Mouse (Mus musculus): Measurements from ENCODE around the gene Mtmr12.
"Not testable (repeated sequence)": the region's sequence is repeated elsewhere in the genome, so short reads cannot be mapped to it uniquely, and the experiment has no call there.

The Mtmr12 gene

DNA sequence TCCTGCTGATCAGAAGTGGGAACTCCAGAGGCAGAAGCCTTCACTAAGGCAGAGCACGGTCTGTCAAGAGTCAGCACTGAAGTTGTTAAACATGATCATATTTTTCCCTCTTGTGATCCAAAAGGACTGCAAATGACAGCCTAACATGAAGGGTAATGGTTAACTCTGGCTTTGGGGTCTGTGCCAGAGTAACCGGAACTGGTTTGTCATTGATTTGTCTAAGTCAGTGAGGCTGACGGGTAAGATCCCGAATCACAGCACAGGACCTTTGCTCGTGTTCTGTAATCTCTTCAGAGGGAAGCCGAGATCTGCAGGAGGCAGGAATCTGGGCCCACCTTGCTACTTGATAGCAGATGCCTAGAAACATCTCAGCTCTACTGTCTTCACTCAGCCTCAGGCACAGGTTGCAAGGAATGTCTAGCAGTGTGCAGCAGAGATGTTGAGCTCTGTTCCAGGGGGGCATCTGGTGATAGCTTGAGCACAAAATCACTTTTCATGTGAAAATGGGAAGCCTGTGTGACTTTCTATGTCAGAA lies 2.8 kb downstream of the Mtmr12 start:
- ATAC-seq (ENCODE audit: insufficient number of reproducible peaks, low FRiP score, low TSS enrichment): no peak

DNA sequence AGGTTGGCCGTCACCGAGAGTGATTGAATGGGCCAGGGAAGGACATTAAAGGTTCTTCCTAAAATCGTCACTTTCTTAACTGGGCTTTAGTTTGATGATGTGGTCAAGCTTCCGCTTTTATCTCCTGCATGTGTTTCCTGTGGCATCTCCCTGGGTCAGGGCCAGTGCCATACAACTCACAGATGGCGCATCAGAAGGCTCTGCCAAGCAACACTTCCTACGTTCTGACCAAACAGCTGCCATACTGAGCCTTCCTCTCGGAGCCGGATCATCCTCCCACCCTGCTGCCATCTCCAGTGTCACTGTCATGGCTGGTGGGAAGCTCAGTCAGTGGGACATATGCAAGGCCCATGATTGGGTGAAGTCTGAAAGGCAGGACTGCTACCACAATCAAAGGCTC lies 6.7 kb downstream of the Mtmr12 start:
- peak; percentile 66 for ATAC-seq (ENCODE audit: insufficient number of reproducible peaks, low FRiP score, low TSS enrichment)

DNA sequence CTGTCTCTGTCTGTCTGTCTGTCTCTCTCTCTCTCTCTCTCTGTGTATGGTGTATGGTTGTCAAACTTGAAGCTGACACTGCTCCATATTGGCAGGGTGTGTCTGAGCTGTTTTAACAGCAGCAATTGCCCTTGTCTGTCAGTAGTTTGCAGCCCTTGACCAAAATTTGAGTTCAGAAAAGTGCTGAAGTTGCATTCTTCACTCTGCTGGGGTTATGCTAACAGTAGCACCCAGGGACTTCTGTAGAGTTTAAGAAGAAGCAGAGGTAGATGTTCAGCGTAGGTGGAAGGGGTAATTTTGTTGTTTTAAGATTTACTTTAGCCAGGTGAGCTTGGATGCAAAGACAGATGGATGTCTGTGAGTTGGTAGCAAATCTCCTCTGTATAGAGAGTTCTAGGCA lies 7.4 kb downstream of the Mtmr12 start:
- no peak for ATAC-seq (ENCODE audit: insufficient number of reproducible peaks, low FRiP score, low TSS enrichment)

DNA sequence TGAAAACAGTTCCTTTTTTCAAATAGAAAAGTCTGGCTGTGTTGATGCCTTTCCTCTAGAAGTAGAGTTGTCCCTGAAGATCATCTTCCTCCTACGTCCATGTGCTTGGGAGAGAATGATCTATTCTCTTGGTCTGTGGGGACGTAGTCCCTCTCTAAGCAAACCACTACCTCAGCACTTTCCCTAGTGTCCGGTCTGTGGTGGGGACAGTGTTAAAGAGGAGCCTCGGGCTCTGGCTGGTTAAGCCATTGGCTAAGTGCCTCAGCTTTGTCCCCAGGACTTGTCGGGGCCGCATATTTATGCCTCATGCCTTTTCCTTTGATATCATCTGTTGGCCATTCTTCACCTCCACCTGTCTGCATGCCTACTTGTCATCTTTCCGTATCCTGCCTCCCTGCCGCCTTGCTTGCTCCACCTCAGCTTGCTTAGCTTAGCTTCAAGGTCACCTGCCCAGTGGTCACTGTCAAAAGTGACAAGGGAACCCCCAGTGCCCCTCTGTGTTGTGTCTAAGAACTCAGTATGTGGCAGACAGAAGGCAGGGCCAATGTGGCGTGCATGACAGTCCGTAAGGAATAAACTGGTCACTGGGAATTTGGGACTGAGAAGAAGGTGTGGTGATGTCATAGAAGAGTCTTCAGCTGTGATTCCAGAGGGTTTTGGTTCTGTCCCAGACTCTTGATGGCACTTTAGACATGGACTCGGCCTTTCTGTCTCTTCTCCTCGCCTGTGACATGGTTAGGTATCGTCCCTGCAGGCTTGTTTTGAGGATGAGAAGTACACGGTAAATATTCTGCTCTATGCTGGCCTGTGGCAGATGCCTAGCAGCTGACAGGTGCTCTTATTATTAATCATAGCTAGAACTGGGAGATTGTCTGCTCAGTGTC lies 9.9 kb downstream of the Mtmr12 start:
- 0 out of 2 replicates have a peak, but pooled peaks have one; percentile 5 for ATAC-seq (ENCODE audit: insufficient number of reproducible peaks, low FRiP score, low TSS enrichment)

DNA sequence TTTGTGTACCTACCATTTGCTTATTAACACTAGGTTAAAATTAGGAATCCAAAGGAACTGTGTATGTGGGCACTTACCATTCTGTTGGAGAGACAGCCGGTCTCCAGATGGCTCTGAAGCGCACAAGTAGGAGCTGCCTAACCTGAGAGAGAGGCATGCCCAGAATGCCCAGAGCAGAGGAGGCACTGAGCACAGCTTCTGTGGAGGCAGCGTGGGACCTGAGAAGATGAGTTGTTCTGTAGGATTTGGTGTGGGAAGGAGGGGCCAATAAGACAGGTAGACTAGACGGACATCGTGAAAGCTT lies 10.5 kb downstream of the Mtmr12 start:
- ATAC-seq (ENCODE audit: insufficient number of reproducible peaks, low FRiP score, low TSS enrichment): peak; percentile 84

DNA sequence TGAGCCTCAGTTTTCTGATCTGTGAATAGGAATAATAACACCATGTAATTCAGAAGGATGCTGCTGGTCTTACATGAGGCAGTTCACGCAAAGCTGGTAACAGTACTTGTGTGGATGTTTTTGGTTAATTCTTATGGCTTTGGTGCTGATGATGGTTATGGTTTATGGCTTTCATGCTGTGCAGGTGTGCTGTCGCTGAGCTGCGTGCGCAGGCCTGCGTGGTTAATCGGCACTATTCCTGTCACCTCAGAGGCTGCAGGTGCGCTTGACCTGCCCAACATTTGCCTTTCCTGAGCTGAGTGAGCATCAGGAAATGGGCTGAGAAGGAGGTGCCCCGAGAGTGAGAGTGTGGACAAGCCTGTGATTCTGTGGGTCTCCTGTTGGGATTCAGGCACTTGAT lies 11.3 kb downstream of the Mtmr12 start:
- no peak for ATAC-seq (ENCODE audit: insufficient number of reproducible peaks, low FRiP score, low TSS enrichment)

DNA sequence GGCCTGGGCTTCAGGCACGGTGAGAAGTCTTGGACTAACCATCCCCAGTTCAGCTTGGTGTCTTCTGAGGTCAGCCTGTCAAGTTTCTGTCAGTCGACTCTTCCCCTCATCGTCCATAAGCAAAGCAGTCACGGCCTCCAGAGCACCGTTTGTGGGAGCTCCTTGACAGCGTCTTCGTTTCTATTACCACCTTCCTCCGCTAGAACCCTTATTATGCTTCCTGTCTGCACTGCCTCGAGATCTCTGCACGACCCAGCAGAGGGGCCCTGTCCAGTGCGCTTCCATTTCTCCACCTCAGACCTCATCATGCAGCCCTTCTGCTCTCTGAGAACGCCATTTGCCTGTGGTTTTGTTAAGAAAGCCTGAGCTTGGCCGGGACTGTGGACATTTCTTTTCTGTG lies 12.0 kb downstream of the Mtmr12 start:
- no peak for ATAC-seq (ENCODE audit: insufficient number of reproducible peaks, low FRiP score, low TSS enrichment)

DNA sequence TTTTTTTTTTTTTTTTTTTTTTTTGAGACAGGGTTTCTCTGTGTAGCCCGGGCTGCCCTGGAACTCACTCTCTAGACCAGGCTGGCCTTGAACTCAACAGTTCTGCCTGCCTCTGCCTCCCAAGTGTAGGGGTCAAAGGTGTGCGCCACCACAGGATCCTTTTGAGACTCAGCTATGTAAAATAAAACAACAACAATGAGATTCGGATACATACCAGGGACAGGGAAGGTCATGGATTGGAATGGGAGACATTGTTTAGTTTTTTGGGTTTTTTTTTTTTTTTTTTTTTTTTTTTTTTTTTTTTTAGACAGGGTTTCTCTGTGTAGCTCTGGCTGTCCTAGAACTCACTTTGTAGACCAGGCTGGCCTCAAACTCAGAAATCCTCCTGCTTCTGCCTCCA lies 12.5 kb downstream of the Mtmr12 start:
- not testable (repeated sequence) for ATAC-seq (ENCODE audit: insufficient number of reproducible peaks, low FRiP score, low TSS enrichment)

DNA sequence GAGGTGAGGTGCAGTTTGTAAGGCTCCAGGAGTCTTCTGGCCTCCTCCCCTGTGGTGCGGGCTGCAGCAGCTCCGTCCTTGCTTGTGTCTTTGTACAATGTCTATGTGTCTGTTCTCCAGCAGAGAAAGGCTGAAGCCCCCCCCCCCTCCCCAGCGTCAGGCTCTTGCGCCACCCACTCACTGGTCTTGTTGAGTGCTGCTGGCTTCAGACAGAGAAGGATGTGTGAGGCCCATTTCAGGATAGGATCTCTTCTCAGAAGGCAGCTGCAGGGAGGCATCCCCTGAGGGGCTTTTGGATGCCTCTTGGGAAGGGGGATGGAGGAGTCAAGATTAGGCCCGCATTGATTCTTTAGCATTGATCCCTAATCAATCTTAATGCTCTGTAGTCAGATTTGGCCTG lies 13.0 kb downstream of the Mtmr12 start:
- ATAC-seq (ENCODE audit: insufficient number of reproducible peaks, low FRiP score, low TSS enrichment): no peak

DNA sequence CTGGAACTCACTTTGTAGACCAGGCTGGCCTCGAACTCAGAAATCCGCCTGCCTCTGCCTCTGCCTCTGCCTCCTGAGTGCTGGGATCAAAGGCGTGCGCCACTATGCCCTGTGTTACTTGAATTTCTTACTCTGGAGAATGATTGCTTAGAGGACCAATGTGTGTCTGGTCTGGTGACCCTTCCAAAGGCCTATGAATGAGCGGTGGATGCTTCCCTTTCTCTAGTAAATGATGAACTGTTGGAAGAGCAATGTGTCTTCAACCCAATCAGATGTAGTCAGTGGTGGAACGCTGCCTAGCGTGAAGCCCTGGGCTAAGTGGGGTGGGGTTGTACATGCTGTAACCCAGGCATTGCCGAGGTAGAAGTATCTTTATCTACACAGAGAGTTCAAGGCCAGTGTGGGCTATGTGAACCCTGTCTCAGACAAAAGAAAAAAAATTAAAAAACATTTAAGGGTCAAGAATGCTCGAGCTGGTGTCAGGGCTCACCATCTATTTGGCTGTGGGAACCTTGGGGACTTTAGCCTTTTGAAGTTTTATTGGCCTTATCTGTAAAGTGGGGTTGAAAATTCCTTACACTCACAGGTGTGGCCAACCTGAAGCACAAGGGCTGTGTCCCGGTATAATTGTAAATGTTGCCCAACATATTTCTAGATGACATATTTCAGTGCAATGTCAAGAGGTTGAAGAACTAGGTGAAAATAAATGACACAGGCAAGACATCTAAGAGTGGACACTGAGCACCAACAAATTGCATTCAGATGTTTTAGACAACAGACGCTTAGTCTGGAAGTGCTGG lies 14.0 kb downstream of the Mtmr12 start:
- no peak for ATAC-seq (ENCODE audit: insufficient number of reproducible peaks, low FRiP score, low TSS enrichment)

DNA sequence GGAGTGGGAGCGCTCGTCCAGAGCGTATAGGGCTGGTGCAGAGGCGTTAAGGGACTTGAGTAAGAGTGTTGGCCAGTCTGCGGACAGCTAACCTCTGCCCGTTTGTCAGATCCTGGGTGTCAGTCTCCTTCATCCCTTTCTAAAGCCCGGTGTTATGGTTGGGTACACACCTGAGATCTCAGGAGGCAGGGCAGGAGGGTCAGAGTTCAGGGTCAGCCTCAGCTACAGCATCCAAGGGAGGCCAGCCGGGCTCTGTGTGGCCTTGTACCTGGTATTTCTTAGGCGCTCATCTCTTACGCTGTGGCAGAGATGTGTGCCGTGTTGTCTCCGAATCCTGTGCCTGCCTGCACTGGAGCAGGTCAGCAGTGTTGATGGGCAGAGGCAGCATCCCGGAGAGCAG lies 16.3 kb downstream of the Mtmr12 start:
- ATAC-seq (ENCODE audit: insufficient number of reproducible peaks, low FRiP score, low TSS enrichment): no peak

DNA sequence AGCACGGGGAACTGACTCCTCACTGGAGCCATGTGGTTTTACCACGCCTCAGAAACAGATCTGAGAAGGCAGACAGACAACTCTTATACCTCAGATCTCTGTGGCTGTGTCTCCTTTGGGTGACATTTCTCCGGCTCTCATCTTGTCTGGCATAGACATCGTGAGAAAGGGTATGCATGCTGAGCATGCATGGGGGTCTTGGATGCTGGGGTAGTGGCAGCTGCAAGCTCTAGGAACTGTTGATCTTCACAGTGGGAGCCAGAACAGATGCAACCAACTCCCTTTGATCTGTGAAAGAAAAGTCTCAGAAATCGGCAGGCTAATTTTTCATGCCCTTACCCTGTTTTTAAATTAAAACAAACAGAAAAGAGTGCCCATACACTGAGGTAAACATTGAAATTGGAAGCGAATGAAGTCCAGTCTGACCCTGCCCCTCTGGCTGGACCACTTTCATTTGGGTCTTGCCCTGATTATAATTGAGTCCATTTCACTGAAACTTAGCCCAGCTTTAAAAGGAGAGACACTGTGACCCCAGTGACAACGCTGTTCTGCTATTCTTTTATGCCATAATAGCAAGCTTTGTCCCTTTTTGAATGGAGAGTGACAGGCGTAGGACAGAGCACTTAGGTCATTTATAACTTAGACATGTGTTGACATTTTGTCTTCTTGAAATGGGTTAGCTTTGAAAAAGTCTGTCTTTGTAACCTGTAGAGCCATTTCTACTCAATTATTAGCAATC lies 17.9 kb downstream of the Mtmr12 start:
- ATAC-seq (ENCODE audit: insufficient number of reproducible peaks, low FRiP score, low TSS enrichment): no peak

DNA sequence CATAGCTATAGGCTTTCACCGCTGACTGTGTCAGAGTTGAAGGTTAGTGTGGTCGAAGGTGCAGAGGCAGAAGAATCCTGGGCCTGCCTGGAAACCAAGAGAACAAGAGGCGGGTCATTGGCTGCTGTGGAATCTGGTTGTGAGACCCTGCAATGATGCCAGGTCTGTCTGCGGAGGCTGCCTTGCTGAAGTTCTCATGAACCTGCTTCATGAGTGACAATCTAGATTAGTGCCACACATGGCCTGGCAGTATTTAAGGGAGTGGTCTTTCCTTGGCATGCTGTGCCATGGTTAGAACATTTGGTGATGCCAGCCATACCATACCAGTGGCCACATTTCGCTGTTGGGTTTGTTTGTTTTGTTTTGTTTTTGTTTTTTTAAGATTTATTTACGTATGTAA lies 18.6 kb downstream of the Mtmr12 start:
- ATAC-seq (ENCODE audit: insufficient number of reproducible peaks, low FRiP score, low TSS enrichment): no peak

DNA sequence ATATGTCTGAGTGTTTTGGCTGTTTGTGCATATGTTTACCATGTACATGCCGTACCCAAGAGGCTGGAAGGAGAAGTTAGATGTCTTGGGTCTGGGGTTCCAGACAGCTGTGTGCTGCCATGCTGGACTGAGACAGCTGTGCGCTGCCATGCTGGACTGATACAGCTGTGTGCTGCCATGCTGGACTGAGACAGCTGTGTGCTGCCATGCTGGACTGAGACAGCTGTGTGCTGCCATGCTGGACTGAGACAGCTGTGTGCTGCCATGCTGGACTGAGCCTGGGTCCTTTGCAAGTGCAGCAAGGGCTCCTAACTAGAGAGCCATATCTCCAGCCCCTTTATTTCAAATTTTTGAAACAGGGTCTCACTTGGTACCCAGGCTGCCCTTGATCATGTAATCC lies 19.4 kb downstream of the Mtmr12 start:
- no peak for ATAC-seq (ENCODE audit: insufficient number of reproducible peaks, low FRiP score, low TSS enrichment)

DNA sequence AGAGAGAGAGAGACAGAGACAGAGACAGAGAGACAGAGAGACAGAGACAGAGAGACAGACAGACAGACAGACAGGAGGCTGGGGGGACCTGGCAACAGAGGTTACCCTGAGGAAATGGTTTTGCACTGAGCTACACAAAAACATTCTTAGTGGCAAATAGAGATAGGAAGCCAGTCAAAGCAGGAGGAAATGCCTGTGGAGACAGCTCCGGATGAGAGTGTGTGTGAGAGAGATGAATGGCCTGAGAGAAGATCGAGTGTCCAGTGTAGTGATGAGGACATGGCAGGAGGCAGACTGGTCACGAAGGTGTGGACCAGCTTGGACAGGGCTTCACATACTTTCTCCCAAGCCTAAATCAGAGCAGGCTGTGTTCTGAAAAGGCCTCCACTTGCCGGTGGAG lies 20.2 kb downstream of the Mtmr12 start:
- no peak for ATAC-seq (ENCODE audit: insufficient number of reproducible peaks, low FRiP score, low TSS enrichment)

DNA sequence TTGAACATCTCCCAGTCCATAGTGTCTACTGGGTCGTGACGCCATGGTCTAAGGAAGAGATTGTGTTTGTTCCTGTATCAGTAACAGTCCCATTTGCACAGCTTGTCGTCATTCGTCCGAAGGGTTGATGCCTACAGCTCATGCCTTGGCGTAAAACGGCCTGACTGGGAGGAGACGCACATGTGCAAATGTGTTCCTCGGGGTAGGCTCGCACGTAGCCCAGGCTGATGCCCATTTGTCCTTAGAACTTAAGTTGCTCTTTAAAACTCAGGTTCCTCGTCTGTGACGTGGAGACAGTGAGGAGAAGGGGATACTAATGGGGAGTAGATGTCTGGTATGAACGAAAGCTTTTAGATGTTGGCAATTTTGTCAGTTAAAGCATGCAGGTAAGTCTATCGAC lies 22.1 kb downstream of the Mtmr12 start:
- ATAC-seq (ENCODE audit: insufficient number of reproducible peaks, low FRiP score, low TSS enrichment): no peak

DNA sequence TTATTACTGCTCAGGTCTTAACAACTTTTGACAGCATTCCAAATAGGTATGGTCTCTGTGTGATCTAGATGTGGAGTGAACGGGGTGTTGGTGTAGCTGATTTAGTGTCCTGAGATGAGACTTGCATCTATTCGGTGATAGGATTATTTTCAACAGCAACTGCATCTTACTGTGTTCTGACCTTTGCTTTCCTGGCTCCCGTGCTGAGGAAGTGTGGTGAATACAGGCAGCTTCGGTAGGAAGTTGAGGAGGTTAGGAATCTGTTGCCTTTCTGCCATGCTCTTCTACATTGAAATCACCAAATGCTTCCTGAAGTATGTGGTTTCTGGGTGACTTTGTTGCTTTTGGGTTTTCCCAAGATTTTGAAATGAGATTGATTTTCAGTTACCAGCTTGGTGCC lies 22.5 kb downstream of the Mtmr12 start:
- no peak for ATAC-seq (ENCODE audit: insufficient number of reproducible peaks, low FRiP score, low TSS enrichment)

DNA sequence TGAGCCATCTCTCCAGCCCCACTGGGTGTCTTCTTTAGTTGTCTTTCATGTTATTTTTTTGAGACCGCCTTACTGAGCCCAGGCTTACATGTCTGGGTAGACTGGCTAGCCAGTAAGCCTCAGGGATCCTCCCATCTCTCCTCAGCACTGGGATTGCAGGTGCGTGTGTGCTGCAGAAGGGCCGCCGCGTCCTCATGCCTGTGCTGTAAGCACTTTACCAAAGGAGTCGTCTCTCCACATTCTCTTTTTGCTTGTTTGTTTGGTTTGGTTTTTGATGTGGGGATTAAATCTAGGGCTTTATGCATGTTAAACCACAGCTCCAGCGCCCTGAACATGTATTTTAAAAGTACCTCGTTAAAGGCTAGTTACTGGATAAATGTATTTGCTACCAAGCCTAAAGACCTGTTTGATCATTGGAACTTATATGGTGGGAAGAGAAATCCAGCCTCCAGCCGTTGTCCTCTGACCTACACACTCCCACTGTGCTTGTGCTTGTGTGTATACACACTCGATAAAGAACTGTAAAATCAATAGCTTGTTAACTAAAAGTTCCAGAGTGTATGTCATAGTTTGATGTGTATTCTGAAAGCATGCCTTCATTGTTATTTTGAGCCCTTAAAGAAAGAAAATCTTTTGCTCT lies 24.9 kb downstream of the Mtmr12 start:
- ATAC-seq (ENCODE audit: insufficient number of reproducible peaks, low FRiP score, low TSS enrichment): no peak

DNA sequence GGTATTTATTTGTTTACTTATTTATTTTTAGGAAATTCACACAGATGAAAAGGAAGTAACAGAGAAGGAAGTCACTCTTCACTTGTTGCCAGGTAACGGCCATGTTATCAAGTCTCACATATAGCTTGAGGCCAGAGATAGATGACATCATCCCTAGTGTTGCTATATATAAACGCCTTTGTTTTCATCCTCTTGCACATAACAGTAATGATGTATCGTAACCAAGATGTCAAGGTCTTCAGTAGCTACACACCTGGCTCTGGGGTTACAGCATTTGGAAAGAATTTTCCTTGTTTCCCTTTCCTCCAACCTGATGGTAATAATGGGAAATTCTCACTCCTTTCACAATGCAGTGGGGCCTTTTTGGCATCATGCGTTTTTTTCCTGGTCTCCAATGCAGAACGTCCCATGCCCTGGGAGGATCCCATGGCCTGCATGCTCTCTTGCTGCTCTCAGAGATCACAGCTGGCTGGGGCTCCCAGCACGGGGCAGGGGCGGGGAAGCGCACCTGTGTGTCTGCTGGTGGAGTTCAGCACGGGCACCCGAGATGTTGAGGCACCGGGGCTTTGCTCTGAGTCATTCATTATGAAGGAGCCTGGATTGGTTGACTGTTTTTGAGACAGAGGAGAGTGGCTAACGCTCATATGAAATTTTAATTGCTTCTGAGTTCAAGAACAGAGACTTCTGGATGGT lies 25.6 kb downstream of the Mtmr12 start:
- no peak for ATAC-seq (ENCODE audit: insufficient number of reproducible peaks, low FRiP score, low TSS enrichment)

DNA sequence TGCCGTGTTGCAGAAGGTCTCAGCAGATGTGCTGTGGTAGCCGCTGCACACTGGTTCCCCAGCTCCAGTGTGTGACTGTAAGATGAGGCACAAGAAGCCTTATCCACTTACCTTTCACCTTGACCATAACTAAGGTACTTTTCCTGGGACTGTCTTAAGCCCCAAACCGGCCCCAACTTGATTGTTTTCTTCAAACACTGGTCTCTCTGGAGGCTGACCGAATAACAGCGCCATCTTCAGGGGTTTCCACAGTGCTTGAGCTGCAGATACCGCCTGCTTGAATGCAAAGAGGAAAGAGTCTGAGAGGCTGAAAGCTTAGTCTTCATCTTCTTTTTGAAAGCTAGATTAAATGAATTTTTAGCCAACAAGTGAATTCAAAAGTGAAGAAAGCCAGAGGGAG lies 26.6 kb downstream of the Mtmr12 start:
- no peak for ATAC-seq (ENCODE audit: insufficient number of reproducible peaks, low FRiP score, low TSS enrichment)

Measured in cerebellum, adult (tissue).